In genomic region chr7:122459203-122459965, GRCm38 (mm10) we compare ENCODE assay signal across 8 mouse cellular contexts.
DNase-seq lines count a peak whose midpoint lies in the region; ATAC-seq and TF ChIP-seq lines count a peak whose summit lies in the region.

No protein-coding gene starts in this region.

- intact Hi-C loops in left cerebral cortex, adult 2 months (cut with DNase I): loop anchor here (1.0 to 2.0 kb wide), 3 partner anchors 169 to 260 kb away; no protein-coding TSS in a partner anchor

- peak; percentile 59 for DNase-seq in WW6 (ENCODE audit: low read depth, low spot score)
- peak; percentile 95 to 97 for DNase-seq in cerebellum, postnatal 14 days
- peak; percentile 86 for DNase-seq in frontal cortex, postnatal 25 days (ENCODE audit: low spot score in 2 of 2)
- DNase-seq in induced T-regulatory cell, adult 2 months (ENCODE audit: low read depth): peak; percentile 92
- peak; percentile 78 to 86 for DNase-seq in left cerebral cortex, adult 2 months (ENCODE audit: extremely low spot score in 1 of 2, low spot score in 2 of 2)
- peak; percentile 83 to 90 for DNase-seq in right cerebral cortex, postnatal 10 days (ENCODE audit: low spot score in 2 of 2)
- peak; percentile 86 for DNase-seq in urinary bladder, postnatal 14 days (ENCODE audit: low spot score)

- H3K4me3 ChIP-seq in left cerebral cortex, adult 2 months: no peak overlapping the region

- peak; percentile 82 for ATAC-seq in megakaryocyte progenitor cell, adult 5-6 weeks (replicated peaks; ENCODE audit: poor library complexity)

- peak; percentile 93 for TF ChIP-seq CTCF in left cerebral cortex, adult 2 months (IDR thresholded peaks at IDR 0.05)

- H3K27ac ChIP-seq in left cerebral cortex, adult 2 months: peak overlapping the region; percentile 59
